Mouse (Mus musculus): ENCODE measurements around the gene Ece2. TPM values are rescaled to one million over a fixed set of nuclear protein-coding genes. Genes with fewer than 3 reads are reported as not detected.

Ece2 gene
- not detected in 2 replicates for total RNA-seq (2015; ENCODE audit: low replicate concordance)
- total RNA-seq (2017; ENCODE audit: low replicate concordance) = not detected in 2 replicates

- ATAC-seq (replicated peaks; ENCODE audit: low FRiP score, poor library complexity, severe bottlenecking) = no peak; the same call in 1 of the 2 replicates
Measured at GRCm38 (mm10) chr16:20629731-20630634, at the start of gene Ece2. Gene Ece2, plus strand, starts transcription at chr16:20629828.

- ATAC-seq (replicated peaks; ENCODE audit: low FRiP score, poor library complexity, severe bottlenecking) = no peak
Measured at GRCm38 (mm10) chr16:20589366-20589938, 40.2 kb upstream of the Ece2 start, which contains the start of gene Vwa5b2. Gene Vwa5b2, plus strand, starts transcription at chr16:20589471.

- no peak for ATAC-seq (replicated peaks; ENCODE audit: low FRiP score, poor library complexity, severe bottlenecking)
Measured at GRCm38 (mm10) chr16:20589939-20590679, 39.5 kb upstream of the Ece2 start.

GRCm38 (mm10) chr16:20590680-20591038 lies 39.0 kb upstream of the Ece2 start:
- ATAC-seq (replicated peaks; ENCODE audit: low FRiP score, poor library complexity, severe bottlenecking) = no peak

- no peak for ATAC-seq (replicated peaks; ENCODE audit: low FRiP score, poor library complexity, severe bottlenecking)
Measured at GRCm38 (mm10) chr16:20591076-20591705, 38.4 kb upstream of the Ece2 start.

GRCm38 (mm10) chr16:20595060-20595673 lies 34.5 kb upstream of the Ece2 start:
- no peak for ATAC-seq (replicated peaks; ENCODE audit: low FRiP score, poor library complexity, severe bottlenecking)

- no peak for ATAC-seq (replicated peaks; ENCODE audit: low FRiP score, poor library complexity, severe bottlenecking)
Measured at GRCm38 (mm10) chr16:20595737-20596136, 33.9 kb upstream of the Ece2 start.

GRCm38 (mm10) chr16:20596687-20597441 lies 32.8 kb upstream of the Ece2 start:
- no peak for ATAC-seq (replicated peaks; ENCODE audit: low FRiP score, poor library complexity, severe bottlenecking)

- ATAC-seq (replicated peaks; ENCODE audit: low FRiP score, poor library complexity, severe bottlenecking) = no peak
Measured at GRCm38 (mm10) chr16:20600511-20600910, 29.1 kb upstream of the Ece2 start.

GRCm38 (mm10) chr16:20604705-20605104 lies 24.9 kb upstream of the Ece2 start:
- no peak for ATAC-seq (replicated peaks; ENCODE audit: low FRiP score, poor library complexity, severe bottlenecking)

GRCm38 (mm10) chr16:20610501-20611356 lies 18.9 kb upstream of the Ece2 start:
- ATAC-seq (replicated peaks; ENCODE audit: low FRiP score, poor library complexity, severe bottlenecking) = peak; percentile 64

GRCm38 (mm10) chr16:20611357-20612227 lies 18.0 kb upstream of the Ece2 start, which contains the start of the genes Eef1akmt4, Gm49333 and Alg3:
Gene Eef1akmt4, plus strand, starts transcription at chr16:20611593.
Gene Gm49333, plus strand, starts transcription at chr16:20611610.
Gene Alg3, minus strand, starts transcription at chr16:20611735.
- ATAC-seq (replicated peaks; ENCODE audit: low FRiP score, poor library complexity, severe bottlenecking) = peak; percentile 97

- ATAC-seq (replicated peaks; ENCODE audit: low FRiP score, poor library complexity, severe bottlenecking) = no peak
Measured at GRCm38 (mm10) chr16:20619541-20620398, 9.9 kb upstream of the Ece2 start.

- no peak for ATAC-seq (replicated peaks; ENCODE audit: low FRiP score, poor library complexity, severe bottlenecking)
Measured at GRCm38 (mm10) chr16:20620399-20620735, 9.3 kb upstream of the Ece2 start.

GRCm38 (mm10) chr16:20620751-20621190 lies 8.9 kb upstream of the Ece2 start:
- ATAC-seq (replicated peaks; ENCODE audit: low FRiP score, poor library complexity, severe bottlenecking) = no peak

All from erythroid progenitor cell, adult 5-6 weeks (primary cell).